Mouse (Mus musculus): ENCODE measurements around the gene Slc16a6.

The Slc16a6 gene

DNA sequence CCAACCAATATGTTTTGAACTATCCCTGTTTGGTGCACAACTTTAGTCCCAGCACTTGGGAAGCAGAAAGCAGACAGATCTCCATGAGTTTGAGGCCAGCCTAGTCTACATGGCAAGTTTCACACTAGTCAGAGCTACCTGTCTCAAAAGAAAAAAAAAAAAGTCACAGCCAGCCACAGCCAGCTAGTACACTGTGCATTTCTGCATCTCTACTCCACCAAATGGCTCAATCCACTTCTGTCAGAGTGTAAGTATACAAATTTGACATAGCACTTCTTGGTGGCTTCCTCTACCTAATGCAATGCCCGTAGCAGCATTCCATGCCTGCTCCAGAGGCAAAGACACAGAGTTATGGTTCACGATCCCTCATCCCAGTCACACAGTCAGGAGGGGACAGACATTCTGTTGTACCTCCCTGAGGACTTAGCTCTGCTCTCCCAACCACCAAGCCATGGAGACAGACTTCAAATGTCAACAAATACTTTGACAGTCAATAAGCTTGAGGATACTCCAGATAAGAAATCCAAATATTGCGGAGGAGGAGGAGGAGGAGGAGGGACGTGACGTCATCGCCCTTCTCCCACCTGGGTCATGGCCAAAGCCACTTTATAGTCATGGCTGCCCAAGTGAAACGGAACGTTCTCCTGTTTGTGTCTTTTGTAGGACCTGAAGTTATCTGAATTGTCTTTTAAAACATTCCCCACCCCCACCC lies 56.5 kb downstream of the Slc16a6 start:
- no peak for DNase-seq (ENCODE audit: extremely low spot score, low spot score)

GRCm38 (mm10) chr11:109414802-109415201 lies 58.6 kb downstream of the Slc16a6 start:
- no peak for DNase-seq (ENCODE audit: extremely low spot score, low spot score)

GRCm38 (mm10) chr11:109413617-109414016 lies 59.8 kb downstream of the Slc16a6 start, which contains the start of gene 9930022D16Rik:
Gene 9930022D16Rik (plus strand): TSS chr11:109413917.
- no peak for DNase-seq (ENCODE audit: extremely low spot score, low spot score)

DNA sequence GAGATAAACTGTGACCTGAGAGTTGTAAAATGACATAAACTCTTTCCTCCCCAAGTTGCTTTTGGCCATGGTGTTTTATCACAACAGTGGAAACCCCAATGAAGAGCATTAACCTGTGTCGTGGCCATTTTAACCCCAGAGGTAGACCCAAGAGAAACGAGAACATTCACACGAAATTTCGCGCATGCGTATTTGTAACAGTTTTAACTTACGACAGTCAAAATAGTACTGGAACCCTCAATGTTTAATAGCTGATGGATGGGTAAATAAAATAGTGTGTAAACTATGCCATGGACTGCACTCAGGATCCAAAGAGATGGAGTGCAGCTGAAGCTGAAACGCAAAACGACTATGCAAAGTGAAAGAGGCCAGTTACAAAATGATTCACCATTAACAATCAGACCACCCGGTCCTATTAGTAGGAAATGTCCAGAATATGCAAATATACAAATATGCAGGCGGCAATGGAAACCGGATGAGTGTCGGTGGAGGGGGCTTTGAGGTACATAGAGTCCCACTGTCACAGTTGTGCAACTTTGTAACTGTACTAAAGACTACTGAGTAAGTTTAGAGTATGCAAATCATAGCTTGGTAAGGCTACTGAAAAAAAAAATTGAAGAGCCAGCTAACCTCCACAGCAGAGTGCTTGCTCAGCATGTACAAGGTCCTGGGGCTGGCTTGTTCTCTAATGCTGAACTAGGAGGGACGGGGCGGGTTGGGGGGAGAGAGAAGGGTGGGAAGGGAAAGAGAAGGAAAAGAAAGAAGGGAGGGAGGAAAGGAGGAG lies 63.0 kb downstream of the Slc16a6 start:
- DNase-seq (ENCODE audit: extremely low spot score, low spot score) = no peak

GRCm38 (mm10) chr11:109406431-109406830 lies 67.0 kb downstream of the Slc16a6 start:
- DNase-seq (ENCODE audit: extremely low spot score, low spot score) = no peak
